Comparison of ENCODE assay signal across 17 mouse cellular contexts in genomic region chr14:116916874-116917273, GRCm38 (mm10). TPM values are rescaled to one million over a fixed set of nuclear protein-coding genes. Genes with fewer than 3 reads are reported as not detected.
"Had no signal": no experiment of that assay in that cellular context is flagged by ENCODE, and none has a peak within 500 bp of the region (broad histone marks: within the 10 kb centered on the region; RNA-seq: fewer than 3 reads in every experiment).

No protein-coding gene starts in this region.

- H3K9ac ChIP-seq: lung, embryonic 14.5 days; midbrain, embryonic 15.5 days; neural tube, embryonic 13.5 days had no signal

- H3K36me3 ChIP-seq: midbrain, embryonic 15.5 days; neural tube, embryonic 13.5 days had no signal

- H3K4me2 ChIP-seq: liver, embryonic 11.5 days; lung, embryonic 14.5 days; midbrain, embryonic 11.5 days; midbrain, embryonic 15.5 days; neural tube, embryonic 13.5 days had no signal

- H3K9me3 ChIP-seq: midbrain, embryonic 15.5 days; neural tube, embryonic 13.5 days had no signal

- DNase-seq: kidney, adult 9 months; kidney, postnatal 36 days; layer of hippocampus, adult 9-11 months; layer of hippocampus, postnatal 36 days; left cerebral cortex, postnatal 4 days; lung, embryonic 14.5 days; lung, postnatal 14 days; right cerebral cortex, adult 18-20 months; right cerebral cortex, postnatal 25 days; thymus, postnatal 36 days had no signal

- ATAC-seq: midbrain, embryonic 15.5 days had no signal

- H3K4me3 ChIP-seq: megakaryocyte, embryonic 14.5 days; midbrain, embryonic 15.5 days; neural tube, embryonic 13.5 days had no signal

- H3K27ac ChIP-seq: kidney, postnatal 0 days; macrophage; midbrain, embryonic 15.5 days; neural tube, embryonic 13.5 days had no signal

- H3K27me3 ChIP-seq: megakaryocyte, embryonic 14.5 days; midbrain, embryonic 15.5 days; neural tube, embryonic 13.5 days had no signal

- H3K4me1 ChIP-seq: megakaryocyte, embryonic 14.5 days; midbrain, embryonic 15.5 days; neural tube, embryonic 13.5 days had no signal

RNA-seq across cellular contexts. Expression of gene Gpc6, which starts 8.2 kb away (rescaled TPM):
- polyA plus RNA-seq: macrophage had no signal
